Mouse (Mus musculus) kidney, adult 9 months (tissue): ENCODE data around the gene Vmn1r42.
"Not testable (repeated sequence)": the region's sequence is repeated elsewhere in the genome, so short reads cannot be mapped to it uniquely, and the experiment has no call there.

ENCODE experiments used
- DNase-seq: peaks from one replicate; pipeline ENCODE4 v3.0.0; 2022

Vmn1r42 gene

GRCm38 (mm10) chr6:89876313-89876712 is at the start of gene Vmn1r42, which contains the start of gene Vmn1r43:
TSS of gene Vmn1r42 (minus strand) at chr6:89876413.
TSS of gene Vmn1r43 (minus strand) at chr6:89876413.
- DNase-seq: not testable (repeated sequence)

GRCm38 (mm10) chr6:89883812-89884211 is 7.6 kb upstream of the Vmn1r42 start:
- no peak for DNase-seq

- no peak for DNase-seq
Measured at GRCm38 (mm10) chr6:89883360-89883759, 7.1 kb upstream of the Vmn1r42 start, which contains the start of gene Vmn1r44. TSS of gene Vmn1r44 (plus strand) at chr6:89883660.

GRCm38 (mm10) chr6:89880867-89881266 is 4.7 kb upstream of the Vmn1r42 start:
- DNase-seq: peak; percentile 3

- DNase-seq: no peak
Measured at GRCm38 (mm10) chr6:89876963-89877362, 750 bp upstream of the Vmn1r42 start.

GRCm38 (mm10) chr6:89867976-89868375 is 8.2 kb downstream of the Vmn1r42 start:
- no peak for DNase-seq

GRCm38 (mm10) chr6:89867276-89867675 is 8.9 kb downstream of the Vmn1r42 start:
- DNase-seq: no peak

- no peak for DNase-seq
Measured at GRCm38 (mm10) chr6:89863792-89864191, 12.4 kb downstream of the Vmn1r42 start.

GRCm38 (mm10) chr6:89859839-89860238 is 16.4 kb downstream of the Vmn1r42 start:
- DNase-seq: peak; percentile 66

- no peak for DNase-seq
Measured at GRCm38 (mm10) chr6:89857552-89857951, 18.7 kb downstream of the Vmn1r42 start.
